Mouse (Mus musculus): ENCODE results near the gene Gstt1.

GRCm38 (mm10) chr10:75743369-75743768 lies 55.0 kb downstream of the Gstt1 start:
- TF ChIP-seq CTCF (IDR thresholded peaks at IDR 0.05; ENCODE audit: low read depth), result no peak
- TF ChIP-seq EP300 (IDR thresholded peaks at IDR 0.05; ENCODE audit: low read depth), result no peak

Measured in liver, embryonic 14.5 days (tissue).